Mouse (Mus musculus) embryonic facial prominence, embryonic 15.5 days (tissue): ENCODE results near the gene Slc39a3. TPM values are rescaled to one million over a fixed set of nuclear protein-coding genes. Genes with fewer than 3 reads are reported as not detected.

Experiments
- ATAC-seq: fragments of 200-750 bp; cut with Nextera tagmentation; 2 replicates; pipeline ENCODE4 v1.8.0; 2017; ENCODE audit warnings: low read depth, moderate TSS enrichment; ENCODE audit not compliant: insufficient number of reproducible peaks, low FRiP score, low TSS enrichment
- H3K27ac ChIP-seq: fragments of 300-500 bp; sonication (generic); replicated peaks from 2 replicates; pipeline ENCODE4 v1.5.1; 2015; ENCODE audit warnings: mild to moderate bottlenecking, inconsistent platforms
- H3K27me3 ChIP-seq: fragments of 300-500 bp; sonication (generic); 2 replicates; pipeline ENCODE4 v1.6.1; 2015; ENCODE audit warnings: inconsistent platforms
- H3K36me3 ChIP-seq: fragments of 300-500 bp; sonication (generic); 2 replicates; pipeline ENCODE4 v1.6.1; 2015; ENCODE audit warnings: mild to moderate bottlenecking, inconsistent platforms
- H3K4me1 ChIP-seq: fragments of 300-500 bp; sonication (generic); 2 replicates; pipeline ENCODE4 v1.6.1; 2015; ENCODE audit warnings: inconsistent platforms
- H3K4me2 ChIP-seq: fragments of 300-500 bp; sonication (generic); replicated peaks from 2 replicates; pipeline ENCODE4 v1.6.1; 2015; ENCODE audit warnings: mild to moderate bottlenecking, inconsistent platforms
- H3K4me3 ChIP-seq: fragments of 300-500 bp; sonication (generic); replicated peaks from 2 replicates; pipeline ENCODE4 v1.5.1; 2015; ENCODE audit warnings: mild to moderate bottlenecking, inconsistent platforms
- H3K9ac ChIP-seq: fragments of 300-500 bp; sonication (generic); 2 replicates; pipeline ENCODE4 v1.6.1; 2015; ENCODE audit warnings: inconsistent platforms
- H3K9me3 ChIP-seq: fragments of 300-500 bp; sonication (generic); replicated peaks from 2 replicates; pipeline ENCODE4 v1.6.1; 2016; ENCODE audit warnings: inconsistent platforms
- WGBS: fragments of 180-500 bp; shearing (Covaris S2); methylation state at CpG from one replicate; pipeline ENCODE4 v1.1.7; 2015; 5-methylcytosine and 5-hydroxymethylcytosine counted together
- polyA plus RNA-seq: library from polyadenylated mRNA; unstranded; fragments of >200 nt; fragmentation: Nextera tagmentation; extraction: Ambion mirVana; gene quantifications from 2 replicates; pipeline ENCODE4 v1.2.1, GENCODE M21; 2015

Gene Slc39a3
- polyA plus RNA-seq = 21.7 and 22.7 TPM in 2 replicates

DNA sequence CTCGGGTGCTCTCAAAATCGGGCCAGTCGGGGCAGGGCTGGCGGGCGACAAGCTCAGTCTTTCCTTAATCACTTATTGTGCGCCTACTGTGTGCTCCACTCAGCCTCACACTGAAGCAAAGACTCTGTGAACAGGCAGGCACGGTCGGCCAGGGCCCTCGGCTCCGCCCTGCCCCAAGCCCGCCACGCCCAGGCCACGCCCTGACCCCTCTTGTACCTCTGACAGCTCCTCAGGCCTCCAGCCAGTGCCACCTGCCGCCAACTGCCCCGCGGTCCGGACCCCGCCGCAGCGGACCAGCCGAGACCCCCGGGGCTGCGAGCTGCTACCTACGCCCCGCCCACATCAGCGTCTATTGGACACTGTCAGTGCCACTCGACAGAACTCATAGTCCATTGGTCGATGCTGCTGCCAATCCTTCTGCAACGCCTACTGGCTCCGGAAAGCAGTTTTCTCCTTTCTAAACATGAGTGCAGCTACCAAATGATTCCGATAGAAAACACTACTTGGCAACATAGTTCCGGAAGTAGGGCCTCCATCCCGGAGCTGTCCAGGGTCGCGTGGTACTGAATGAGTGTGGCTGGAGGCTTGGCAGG, at the start of gene Slc39a3:
Slc39a3 (minus strand) TSS at position 439 of the 593 bp plus-strand sequence.
- Histone ChIP-seq H3K9me3 (no peaks in the 10 kb centered on the region), H3K4me3 (peak within 1 kb of the TSS; percentile 91), H3K9ac (peak within 1 kb of the TSS; percentile 84), H3K4me2 (peak within 1 kb of the TSS; percentile 79), H3K27me3 (no peaks in the 10 kb centered on the region), H3K27ac (no peak within 1 kb of the TSS), H3K4me1 (no peaks in the 10 kb centered on the region; the same call in 1 of the 2 replicates), H3K36me3 (peaks cover 16% of the 10 kb centered on the region)
- under 1% methylated on average over 35 of the region's 35 CpGs for WGBS
- peak; percentile 98 for ATAC-seq

DNA sequence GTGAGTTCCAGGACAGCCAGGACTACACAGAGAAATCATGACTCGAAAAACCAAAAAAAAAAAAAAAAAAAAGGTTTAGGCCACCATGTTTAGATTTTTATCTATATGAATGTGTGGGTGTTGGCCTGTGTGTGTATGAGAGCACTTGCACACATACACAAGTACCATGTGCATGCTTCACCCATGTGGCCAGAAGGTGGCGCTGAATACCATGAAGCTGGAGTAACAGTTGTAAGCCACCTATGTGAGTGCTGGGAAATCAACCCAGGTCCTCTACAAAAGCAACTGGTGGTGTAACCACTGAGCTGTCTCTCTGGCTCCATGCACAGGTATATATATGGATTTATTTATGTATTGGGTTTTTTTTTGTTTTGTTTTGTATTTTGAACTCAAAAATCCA, 49.8 kb upstream of the Slc39a3 start:
- Histone ChIP-seq H3K36me3 (peaks cover 13% of the 10 kb centered on the region), H3K27me3 (no peaks in the 10 kb centered on the region), H3K4me3 (no peak overlapping the region), H3K27ac (no peak overlapping the region), H3K9ac (no peak overlapping the region), H3K4me1 (peaks cover 9% of the 10 kb centered on the region; the same call in 1 of the 2 replicates), H3K4me2 (no peak overlapping the region), H3K9me3 (no peaks in the 10 kb centered on the region)
- 43% methylated on average over 2 of the region's 2 CpGs for WGBS
- no peak for ATAC-seq

DNA sequence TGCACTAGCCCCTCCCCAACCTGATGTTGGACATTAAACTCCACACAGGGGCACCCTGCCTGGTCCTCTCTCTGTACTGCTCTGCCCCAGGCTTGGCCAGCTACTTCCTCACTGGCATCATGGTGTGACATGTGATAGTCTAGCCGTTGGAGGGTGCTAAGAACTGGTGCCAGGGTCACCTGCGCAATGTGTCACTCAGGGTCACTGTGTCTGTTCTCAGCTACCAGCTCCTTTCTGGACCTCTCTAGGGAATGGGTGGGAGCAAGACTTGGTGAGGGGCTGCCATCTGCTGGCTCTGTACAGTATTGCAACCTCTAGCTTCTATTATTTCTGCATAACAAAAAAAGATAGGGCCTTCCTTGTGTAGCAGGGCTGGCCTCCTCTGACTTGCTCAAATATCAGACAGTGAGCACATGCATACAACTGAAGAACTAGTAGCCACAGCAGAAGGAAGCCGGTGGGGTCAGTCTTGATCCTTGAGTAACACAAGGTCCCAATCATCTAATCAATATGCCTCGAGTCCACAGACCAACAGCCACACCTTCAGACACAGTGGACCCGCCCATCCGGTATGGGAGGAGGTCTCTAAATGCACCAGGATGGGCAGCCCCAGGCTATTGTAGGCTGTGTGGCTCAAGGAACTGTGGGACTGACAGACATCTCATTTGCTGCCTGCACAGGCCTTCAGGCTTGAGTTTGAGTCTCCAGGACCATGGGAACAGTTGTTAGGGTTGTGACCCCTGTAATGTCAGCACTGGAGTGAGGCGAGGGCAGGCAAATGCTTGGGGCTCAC, 45.1 kb upstream of the Slc39a3 start:
- Histone ChIP-seq H3K9me3 (no peaks in the 10 kb centered on the region), H3K27me3 (no peaks in the 10 kb centered on the region), H3K9ac (no peak overlapping the region), H3K4me1 (no peaks in the 10 kb centered on the region), H3K4me2 (no peak overlapping the region), H3K27ac (no peak overlapping the region), H3K36me3 (peaks cover 60% of the 10 kb centered on the region), H3K4me3 (no peak overlapping the region)
- WGBS = 69% methylated on average over 7 of the region's 7 CpGs
- no peak for ATAC-seq

DNA sequence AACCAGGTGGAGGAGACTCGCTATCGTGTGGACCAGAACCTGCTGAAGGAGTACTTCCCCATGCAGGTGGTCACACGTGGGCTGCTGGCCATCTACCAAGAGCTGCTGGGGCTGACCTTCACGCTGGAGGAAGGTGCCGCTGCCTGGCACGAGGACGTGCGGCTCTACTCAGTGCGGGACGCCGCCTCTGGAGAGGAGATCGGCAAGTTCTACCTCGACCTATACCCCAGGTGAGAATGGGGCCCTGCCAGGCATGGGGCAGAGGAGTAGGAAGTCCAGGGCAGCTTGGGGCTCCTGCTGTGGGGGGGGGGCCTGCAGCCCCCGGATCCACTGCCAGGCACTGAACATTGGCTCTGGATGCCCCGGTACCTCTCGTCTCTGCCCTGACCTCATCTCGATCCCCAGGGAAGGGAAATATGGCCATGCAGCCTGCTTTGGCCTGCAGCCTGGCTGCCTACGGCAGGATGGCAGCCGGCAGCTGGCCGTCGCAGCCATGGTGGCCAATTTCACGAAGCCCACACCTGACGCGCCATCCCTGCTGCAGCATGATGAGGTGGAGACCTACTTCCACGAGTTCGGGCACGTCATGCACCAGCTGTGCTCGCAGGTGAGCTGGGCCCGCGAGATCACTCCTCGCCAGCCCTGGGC, 42.9 kb upstream of the Slc39a3 start:
- Histone ChIP-seq H3K27ac (no peak overlapping the region), H3K36me3 (peaks cover 77% of the 10 kb centered on the region), H3K27me3 (no peaks in the 10 kb centered on the region), H3K4me1 (no peaks in the 10 kb centered on the region), H3K4me3 (no peak overlapping the region), H3K4me2 (no peak overlapping the region), H3K9ac (no peak overlapping the region), H3K9me3 (no peaks in the 10 kb centered on the region)
- WGBS = 83% methylated on average over 31 of the region's 31 CpGs
- no peak for ATAC-seq

DNA sequence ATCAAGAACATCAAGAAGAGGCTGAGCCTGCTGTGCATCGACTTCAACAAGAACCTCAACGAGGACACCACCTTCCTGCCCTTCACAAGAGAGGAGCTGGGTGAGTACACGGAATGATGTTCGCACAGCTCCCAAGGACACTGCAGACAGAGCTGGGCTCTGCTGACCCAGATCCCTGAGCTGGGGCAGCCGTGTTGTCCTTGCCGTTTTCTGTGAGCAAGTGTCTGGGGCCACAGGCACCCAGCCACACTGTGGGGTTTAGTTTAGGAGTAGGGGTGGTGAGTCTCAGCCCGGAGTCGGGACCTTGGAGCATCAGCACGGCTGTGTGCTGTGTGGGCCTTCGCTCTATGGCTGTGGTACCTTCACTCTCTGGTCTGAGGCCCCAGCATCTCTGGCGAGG, 40.7 kb upstream of the Slc39a3 start:
- Histone ChIP-seq H3K4me1 (no peaks in the 10 kb centered on the region), H3K36me3 (peaks cover 95% of the 10 kb centered on the region), H3K27me3 (no peaks in the 10 kb centered on the region), H3K9me3 (no peaks in the 10 kb centered on the region), H3K27ac (no peak overlapping the region), H3K4me3 (no peak overlapping the region), H3K9ac (no peak overlapping the region), H3K4me2 (no peak overlapping the region)
- WGBS = 91% methylated on average over 11 of the region's 11 CpGs
- ATAC-seq = no peak

DNA sequence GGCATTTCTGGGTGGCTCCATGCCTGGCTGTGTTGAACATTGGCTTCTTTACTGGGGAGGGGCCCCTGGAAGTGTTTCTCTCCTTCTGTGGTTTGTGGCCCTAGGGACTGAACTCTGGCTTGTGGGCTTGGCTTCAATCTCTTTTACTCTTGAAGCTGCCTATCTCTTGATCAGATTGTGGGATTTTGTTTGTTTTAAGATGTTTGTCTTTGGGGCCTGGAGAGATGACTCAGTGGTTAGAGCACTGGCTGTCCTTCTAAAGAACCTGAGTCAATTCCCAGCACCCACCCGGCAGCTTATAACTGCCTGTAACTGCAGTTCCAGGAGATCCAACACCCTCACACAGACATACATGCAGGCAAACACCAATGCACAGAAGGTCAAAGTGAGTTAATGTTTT, 39.1 kb upstream of the Slc39a3 start:
- Histone ChIP-seq H3K4me2 (no peak overlapping the region), H3K36me3 (peaks cover 80% of the 10 kb centered on the region), H3K27ac (no peak overlapping the region), H3K27me3 (no peaks in the 10 kb centered on the region), H3K4me3 (no peak overlapping the region), H3K9ac (no peak overlapping the region), H3K4me1 (peaks cover 7% of the 10 kb centered on the region), H3K9me3 (no peaks in the 10 kb centered on the region)
- WGBS = 83% methylated on average over 1 of the region's 1 CpGs
- no peak for ATAC-seq

DNA sequence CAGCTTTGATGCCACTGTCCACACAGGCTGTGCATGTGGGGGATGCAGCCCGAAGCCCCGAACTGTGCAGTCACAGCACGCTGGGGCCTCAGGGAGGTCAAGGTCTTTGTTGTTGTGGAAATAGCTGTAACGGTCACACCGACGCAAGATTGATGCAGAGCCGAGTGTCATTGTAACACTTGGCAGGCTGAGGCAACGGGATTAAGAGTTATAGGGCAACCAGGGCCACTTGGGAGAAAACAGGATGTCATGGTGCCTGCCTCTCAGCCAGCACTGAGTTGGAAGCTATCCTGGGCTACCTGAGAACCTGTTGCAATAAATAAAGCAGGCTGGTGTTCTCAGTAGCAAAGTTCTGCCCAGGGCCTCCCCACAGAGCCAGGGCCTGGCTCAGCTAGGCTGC, 38.5 kb upstream of the Slc39a3 start:
- WGBS = 90% methylated on average over 8 of the region's 8 CpGs
- H3K4me3 ChIP-seq = no peak overlapping the region
- H3K36me3 ChIP-seq = peaks cover 74% of the 10 kb centered on the region
- H3K4me1 ChIP-seq = peaks cover 13% of the 10 kb centered on the region
- ATAC-seq = no peak
- H3K4me2 ChIP-seq = no peak overlapping the region
- no peaks in the 10 kb centered on the region for H3K9me3 ChIP-seq
- no peak overlapping the region for H3K27ac ChIP-seq
- H3K27me3 ChIP-seq = no peaks in the 10 kb centered on the region
- no peak overlapping the region for H3K9ac ChIP-seq

DNA sequence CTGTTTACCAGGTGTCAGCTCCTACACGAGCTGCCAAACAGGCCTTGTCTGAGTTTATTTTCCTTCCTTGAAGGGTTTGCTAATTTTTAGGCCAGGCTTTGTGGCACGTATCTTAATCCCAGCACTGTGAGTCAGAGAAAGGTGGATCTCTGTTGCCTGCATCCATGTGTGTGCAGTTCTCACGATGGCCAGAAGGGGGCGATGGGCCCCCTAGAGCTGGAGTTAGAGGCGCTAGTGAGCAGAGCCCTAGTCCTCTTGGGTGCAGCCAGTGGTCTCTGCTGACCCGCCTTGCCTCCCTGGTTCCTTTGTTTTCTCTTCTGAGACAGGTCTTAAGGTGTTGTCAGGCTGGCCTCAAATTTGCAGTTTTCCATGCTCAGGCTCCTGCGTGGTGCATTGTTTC, 36.2 kb upstream of the Slc39a3 start:
- peaks cover 23% of the 10 kb centered on the region for H3K4me1 ChIP-seq

DNA sequence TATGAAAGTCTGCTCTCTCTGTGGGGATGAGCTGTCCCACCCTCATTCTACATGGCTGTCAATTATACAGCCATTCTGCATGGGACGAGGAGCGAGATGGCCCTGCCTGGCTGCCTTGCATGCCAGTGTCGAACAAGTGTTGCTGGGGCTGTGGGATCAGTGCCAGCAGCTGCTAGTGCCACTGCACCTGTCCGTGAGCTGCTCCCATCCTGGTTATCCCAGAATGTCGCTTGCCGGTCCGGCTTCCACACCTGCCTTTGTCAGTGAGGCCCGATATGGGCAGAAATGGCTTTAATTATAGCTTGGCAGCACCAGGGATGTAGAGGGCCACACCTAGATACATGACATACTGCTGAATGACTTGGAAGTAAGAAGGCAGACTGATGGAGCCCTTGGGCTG, 35.1 kb upstream of the Slc39a3 start:
- Histone ChIP-seq H3K4me1 (peaks cover 23% of the 10 kb centered on the region), H3K36me3 (peaks cover 40% of the 10 kb centered on the region), H3K27ac (0 out of 2 replicates have a peak overlapping the region, but pooled peaks have one; percentile 34), H3K9ac (no peak overlapping the region), H3K9me3 (no peaks in the 10 kb centered on the region), H3K4me2 (no peak overlapping the region), H3K27me3 (no peaks in the 10 kb centered on the region), H3K4me3 (no peak overlapping the region)
- WGBS = 85% methylated on average over 8 of the region's 8 CpGs
- ATAC-seq = 0 out of 2 replicates have a peak, but pooled peaks have one; percentile 8

More for the DNA sequence above, 36.2 kb upstream of the Slc39a3 start:
- H3K4me2 ChIP-seq = no peak overlapping the region
- 62% methylated on average over 7 of the region's 7 CpGs for WGBS
- H3K27ac ChIP-seq = peak overlapping the region; percentile 22; the same call in 1 of the 2 replicates
- H3K27me3 ChIP-seq = no peaks in the 10 kb centered on the region
- H3K36me3 ChIP-seq = peaks cover 51% of the 10 kb centered on the region
- no peak overlapping the region for H3K4me3 ChIP-seq
- no peak overlapping the region for H3K9ac ChIP-seq
- ATAC-seq = no peak
- H3K9me3 ChIP-seq = no peaks in the 10 kb centered on the region

DNA sequence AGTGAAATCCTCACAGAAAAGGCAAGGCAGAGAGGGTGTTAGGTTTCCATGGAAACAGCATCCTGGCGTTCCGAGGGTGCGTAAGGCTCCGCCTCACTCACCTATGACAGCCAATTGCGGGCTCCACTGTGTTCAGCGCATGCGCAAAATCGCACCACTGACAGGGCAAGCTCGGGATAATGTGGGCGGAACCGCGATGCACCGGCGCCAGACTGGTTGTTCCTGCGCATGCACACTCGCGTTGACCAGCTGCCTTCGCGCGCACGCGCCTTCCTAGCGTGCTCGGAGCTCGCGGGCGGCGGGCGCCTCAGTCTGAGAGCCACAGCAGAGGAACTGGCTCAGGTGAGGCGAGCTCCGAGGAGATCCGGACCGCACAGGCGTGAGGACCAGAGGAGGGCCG, 32.6 kb upstream of the Slc39a3 start, which contains the start of gene Thop1:
Thop1 (plus strand) TSS at position 200 of the 400 bp plus-strand sequence.
- Histone ChIP-seq H3K4me2 (peak within 1 kb of the TSS; percentile 74), H3K9ac (peak within 1 kb of the TSS; percentile 85), H3K27ac (peak within 1 kb of the TSS; percentile 65), H3K4me1 (peaks cover 23% of the 10 kb centered on the region), H3K9me3 (no peaks in the 10 kb centered on the region), H3K27me3 (no peaks in the 10 kb centered on the region), H3K4me3 (peak within 1 kb of the TSS; percentile 76), H3K36me3 (peaks cover 20% of the 10 kb centered on the region)
- WGBS = 0% methylated on average over 35 of the region's 35 CpGs
- peak; percentile 94 for ATAC-seq

DNA sequence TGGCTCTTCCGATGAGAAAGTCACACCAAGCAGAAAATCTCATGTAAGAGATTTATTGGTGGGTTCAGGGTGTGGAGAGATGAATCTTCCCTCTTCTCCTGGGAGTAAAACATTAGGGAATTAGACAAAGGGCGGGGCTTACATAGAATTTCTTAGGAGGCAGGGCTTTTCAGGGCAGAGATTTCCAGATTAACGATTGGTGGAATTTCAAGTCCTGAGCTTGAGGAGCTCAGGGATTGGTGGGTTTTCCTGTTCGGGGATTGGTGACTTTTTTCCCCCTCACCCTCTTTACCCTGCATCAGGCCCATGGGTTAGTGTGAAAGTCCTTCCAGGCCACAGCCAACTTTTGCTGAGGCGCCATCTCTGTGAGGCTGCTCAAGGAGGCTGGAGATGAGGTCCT, 31.5 kb upstream of the Slc39a3 start:
- H3K4me1 ChIP-seq = peaks cover 23% of the 10 kb centered on the region
- no peak overlapping the region for H3K4me2 ChIP-seq
- H3K9me3 ChIP-seq = no peaks in the 10 kb centered on the region
- 71% methylated on average over 5 of the region's 5 CpGs for WGBS
- peaks cover 8% of the 10 kb centered on the region for H3K36me3 ChIP-seq
- no peaks in the 10 kb centered on the region for H3K27me3 ChIP-seq
- no peak overlapping the region for H3K27ac ChIP-seq
- no peak overlapping the region for H3K4me3 ChIP-seq
- ATAC-seq = no peak
- H3K9ac ChIP-seq = no peak overlapping the region
